ENCODE assay signal across 10 mouse cellular contexts in genomic region chr11:54595905-54596555, GRCm38 (mm10).
DNase-seq lines count a peak whose midpoint lies in the region; ATAC-seq and TF ChIP-seq lines count a peak whose summit lies in the region.
"Had no signal": no experiment of that assay in that cellular context is flagged by ENCODE, and none has a peak within 500 bp of the region (broad histone marks: within the 10 kb centered on the region; RNA-seq: fewer than 3 reads in every experiment).

No protein-coding gene starts in this region.

- H3K9me3 ChIP-seq in forebrain, postnatal 0 days (ENCODE audit: low read length): no peaks in the 10 kb centered on the region
- no peaks in the 10 kb centered on the region for H3K9me3 ChIP-seq in midbrain, embryonic 12.5 days
- no peaks in the 10 kb centered on the region for H3K9me3 ChIP-seq in liver, postnatal 0 days (ENCODE audit: low read length)
- H3K9me3 ChIP-seq: embryonic facial prominence, embryonic 13.5 days had no signal

- 0 out of 2 replicates have a peak, but pooled peaks cover 4% of the 10 kb centered on the region for H3K4me1 ChIP-seq in forebrain, postnatal 0 days (ENCODE audit: insufficient read depth)
- H3K4me1 ChIP-seq in midbrain, embryonic 12.5 days: peaks cover 3% of the 10 kb centered on the region; the same call in 1 of the 2 replicates
- 0 out of 2 replicates have a peak, but pooled peaks cover 2% of the 10 kb centered on the region for H3K4me1 ChIP-seq in liver, postnatal 0 days (ENCODE audit: insufficient read depth)

- ATAC-seq in forebrain, postnatal 0 days: peak; percentile 83
- no peak for ATAC-seq in midbrain, embryonic 12.5 days (ENCODE audit: low FRiP score, low read depth)
- no peak for ATAC-seq in megakaryocyte-erythroid progenitor cell, adult 5-6 weeks (replicated peaks; ENCODE audit: low FRiP score, low TSS enrichment, poor library complexity, severe bottlenecking)
- no peak for ATAC-seq in liver, postnatal 0 days

- H3K4me2 ChIP-seq in forebrain, postnatal 0 days (ENCODE audit: low read depth): peak overlapping the region; percentile 41
- H3K4me2 ChIP-seq in midbrain, embryonic 12.5 days (replicated peaks): peak overlapping the region; percentile 30
- H3K4me2 ChIP-seq in liver, postnatal 0 days (ENCODE audit: low read depth, low read length): no peak overlapping the region
- H3K4me2 ChIP-seq: embryonic facial prominence, embryonic 13.5 days had no signal

- peak overlapping the region; percentile 29 for H3K4me3 ChIP-seq in forebrain, postnatal 0 days (ENCODE audit: low read depth, low read length)
- peak overlapping the region; percentile 19 for H3K4me3 ChIP-seq in midbrain, embryonic 12.5 days
- H3K4me3 ChIP-seq in liver, postnatal 0 days (ENCODE audit: low read depth, low read length): no peak overlapping the region
- H3K4me3 ChIP-seq: embryonic facial prominence, embryonic 13.5 days had no signal

- H3K27me3 ChIP-seq in forebrain, postnatal 0 days (ENCODE audit: insufficient read depth, low read length): no peaks in the 10 kb centered on the region
- no peaks in the 10 kb centered on the region for H3K27me3 ChIP-seq in midbrain, embryonic 12.5 days
- H3K27me3 ChIP-seq in liver, postnatal 0 days (ENCODE audit: insufficient read depth, low read length): no peaks in the 10 kb centered on the region
- H3K27me3 ChIP-seq: embryonic facial prominence, embryonic 13.5 days had no signal

- WGBS in forebrain, postnatal 0 days: 47% methylated on average over 8 of the region's 8 CpGs
- 78% methylated on average over 8 of the region's 8 CpGs for WGBS in midbrain, embryonic 12.5 days
- 84% methylated on average over 8 of the region's 8 CpGs for WGBS in liver, postnatal 0 days (ENCODE audit: insufficient replicate concordance)

- no peak for TF ChIP-seq CTCF in forebrain, postnatal 0 days (IDR thresholded peaks at IDR 0.05; ENCODE audit: low read depth)
- no peak for TF ChIP-seq CTCF in liver, postnatal 0 days (IDR thresholded peaks at IDR 0.05; ENCODE audit: low read depth)

- peak overlapping the region; percentile 83 for H3K27ac ChIP-seq in forebrain, postnatal 0 days (ENCODE audit: low read depth, low read length)
- H3K27ac ChIP-seq in midbrain, embryonic 12.5 days (replicated peaks): peak overlapping the region; percentile 57
- H3K27ac ChIP-seq in liver, postnatal 0 days (ENCODE audit: low read depth): no peak overlapping the region
- H3K27ac ChIP-seq: embryonic facial prominence, embryonic 13.5 days had no signal

- peak overlapping the region; percentile 49 for H3K9ac ChIP-seq in forebrain, postnatal 0 days
- H3K9ac ChIP-seq in midbrain, embryonic 12.5 days (replicated peaks): no peak overlapping the region
- no peak overlapping the region for H3K9ac ChIP-seq in liver, postnatal 0 days (replicated peaks)
- H3K9ac ChIP-seq: embryonic facial prominence, embryonic 13.5 days had no signal

- DNase-seq in right cerebral cortex, adult 2 months (ENCODE audit: low spot score in 2 of 2): peak; percentile 41
- DNase-seq in right cerebral cortex, postnatal 4 days: no peak
- DNase-seq in forebrain, postnatal 0 days: peak; percentile 67
- no peak for DNase-seq in liver, postnatal 0 days
- DNase-seq in embryo, embryonic 10 days (ENCODE audit: low spot score): no peak
- DNase-seq: gastrocnemius, postnatal 14 days; heart, postnatal 4 days had no signal

- no peaks in the 10 kb centered on the region for H3K36me3 ChIP-seq in forebrain, postnatal 0 days (ENCODE audit: insufficient read depth)
- H3K36me3 ChIP-seq in midbrain, embryonic 12.5 days: no peaks in the 10 kb centered on the region
- H3K36me3 ChIP-seq in liver, postnatal 0 days (replicated peaks; ENCODE audit: insufficient read depth, low read length): 0 out of 2 replicates have a peak, but pooled peaks cover 2% of the 10 kb centered on the region
- H3K36me3 ChIP-seq: embryonic facial prominence, embryonic 13.5 days had no signal

- TF ChIP-seq EP300 in liver, postnatal 0 days (IDR thresholded peaks at IDR 0.05; ENCODE audit: low read depth): no peak

Comparison
In these comparisons a context has a peak if more than half of its experiments do, and no peak if none do; other contexts are left out.
1. DNase-seq: peak in right cerebral cortex, adult 2 months (2 of 2) and forebrain, postnatal 0 days (single experiment); none in right cerebral cortex, postnatal 4 days (single experiment), liver, postnatal 0 days (single experiment) and embryo, embryonic 10 days (single experiment).